Mouse (Mus musculus): ENCODE data around the gene Tmprss9. TPM values are rescaled to one million over a fixed set of nuclear protein-coding genes. Genes with fewer than 3 reads are reported as not detected.

The Tmprss9 gene
- total RNA-seq, 2 experiments from 2014 or later, result not detected

DNA sequence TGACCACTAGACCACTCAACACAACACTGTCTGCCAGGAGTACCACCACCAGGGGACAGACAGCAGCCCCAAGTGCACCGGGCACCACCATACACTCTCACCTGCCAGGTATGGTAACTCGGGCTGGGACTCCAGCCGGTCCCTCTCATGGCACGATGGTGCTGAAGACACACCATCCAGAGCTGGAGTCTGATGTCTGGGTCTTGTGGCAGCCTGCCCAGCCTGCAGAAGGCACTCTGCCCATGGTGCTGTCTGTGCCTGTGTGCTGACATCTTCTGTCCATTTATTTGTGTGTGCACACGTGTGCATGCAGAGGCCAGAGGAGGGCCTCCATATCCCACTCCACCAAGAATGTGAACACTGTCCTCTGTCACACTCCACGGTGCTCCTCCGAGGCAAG is 23.5 kb downstream of the Tmprss9 start:
- DNase-seq, result no peak

DNA sequence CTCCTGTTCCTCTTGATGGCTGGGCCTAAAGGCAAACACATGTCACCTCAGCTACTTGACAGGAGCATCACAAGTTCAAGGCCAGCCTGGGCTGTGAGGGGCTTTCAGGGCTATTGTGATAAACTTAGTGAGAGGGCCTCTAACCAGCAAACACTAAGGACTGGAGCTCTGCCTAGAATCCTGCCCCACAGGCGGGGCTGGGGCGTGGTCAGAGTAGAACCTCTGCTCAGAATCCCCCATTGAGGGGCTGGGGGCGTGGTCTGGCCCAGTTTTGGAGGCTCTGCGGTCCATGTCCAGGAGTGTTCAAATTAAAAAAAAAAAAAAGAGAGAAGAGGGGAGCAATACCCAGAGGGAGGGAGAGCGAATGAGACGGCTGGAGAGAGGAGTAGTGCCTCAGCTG is 24.0 kb downstream of the Tmprss9 start:
- DNase-seq, result no peak

DNA sequence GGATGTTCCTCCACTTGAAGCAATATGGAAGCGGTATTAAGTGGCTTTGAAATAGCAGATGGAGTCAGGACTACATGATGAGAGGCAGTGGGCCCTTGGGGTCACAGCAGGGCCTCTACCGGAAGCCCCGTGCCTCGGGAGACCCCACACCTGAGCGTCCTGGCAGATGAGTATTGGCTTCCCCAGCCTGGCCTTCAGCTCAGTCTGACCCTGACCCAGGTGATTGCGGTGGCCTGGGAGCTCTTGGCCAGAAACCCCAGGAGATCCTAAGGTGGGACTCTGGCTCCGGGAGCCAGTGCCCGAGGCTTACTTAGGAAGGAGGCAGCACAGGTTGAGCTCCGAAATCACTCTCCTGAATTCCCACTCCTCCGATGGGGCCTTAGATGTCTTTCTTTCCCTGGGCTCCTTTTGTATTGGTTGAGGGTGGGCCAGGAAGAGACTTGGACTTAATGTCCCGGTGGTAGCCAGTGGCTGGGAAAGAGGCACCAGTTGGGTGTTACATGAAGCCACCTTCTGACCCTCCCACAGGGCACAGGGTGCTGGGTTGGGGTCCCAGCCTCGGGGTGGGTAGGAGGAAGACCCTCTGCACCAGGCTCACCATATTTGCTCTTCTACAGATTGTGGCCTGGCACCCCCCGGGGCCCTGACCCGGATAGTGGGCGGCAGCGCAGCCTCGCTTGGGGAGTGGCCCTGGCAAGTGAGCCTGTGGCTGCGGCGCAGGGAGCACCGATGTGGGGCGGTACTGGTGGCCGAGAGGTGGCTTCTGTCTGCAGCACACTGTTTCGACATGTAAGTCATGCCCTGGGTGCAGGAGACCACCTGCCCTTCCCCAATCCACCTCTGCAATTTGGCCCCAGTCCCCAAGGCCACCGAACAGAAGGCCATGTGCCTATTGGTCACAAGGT is 25.2 kb downstream of the Tmprss9 start:
- DNase-seq, result no peak

DNA sequence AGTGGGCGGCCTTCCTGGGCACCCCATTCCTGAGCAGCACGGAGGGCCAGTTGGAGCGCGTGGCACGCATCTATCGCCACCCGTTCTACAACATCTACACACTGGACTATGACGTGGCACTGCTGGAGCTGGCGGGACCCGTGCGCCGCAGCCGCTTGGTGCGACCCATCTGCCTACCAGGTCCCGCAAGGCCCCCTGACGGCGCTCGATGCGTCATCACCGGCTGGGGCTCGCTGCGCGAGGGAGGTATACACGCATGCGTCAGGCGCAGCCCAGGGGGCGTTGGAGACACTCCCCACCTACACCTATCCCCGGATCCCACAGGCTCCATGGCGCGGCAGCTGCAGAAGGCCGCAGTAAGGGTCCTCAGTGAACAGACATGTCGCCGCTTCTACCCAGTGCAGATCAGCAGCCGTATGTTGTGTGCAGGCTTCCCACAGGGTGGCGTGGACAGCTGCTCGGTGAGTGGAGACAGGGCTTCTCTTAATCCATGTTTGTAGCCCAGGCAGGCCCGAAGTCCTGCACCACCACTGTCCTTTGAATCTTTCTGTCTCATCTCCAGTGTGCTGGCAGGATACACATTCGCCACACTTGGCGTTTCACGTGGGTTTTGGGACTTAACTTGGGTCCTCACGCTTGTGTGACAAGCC is 26.3 kb downstream of the Tmprss9 start:
- DNase-seq, result no peak

DNA sequence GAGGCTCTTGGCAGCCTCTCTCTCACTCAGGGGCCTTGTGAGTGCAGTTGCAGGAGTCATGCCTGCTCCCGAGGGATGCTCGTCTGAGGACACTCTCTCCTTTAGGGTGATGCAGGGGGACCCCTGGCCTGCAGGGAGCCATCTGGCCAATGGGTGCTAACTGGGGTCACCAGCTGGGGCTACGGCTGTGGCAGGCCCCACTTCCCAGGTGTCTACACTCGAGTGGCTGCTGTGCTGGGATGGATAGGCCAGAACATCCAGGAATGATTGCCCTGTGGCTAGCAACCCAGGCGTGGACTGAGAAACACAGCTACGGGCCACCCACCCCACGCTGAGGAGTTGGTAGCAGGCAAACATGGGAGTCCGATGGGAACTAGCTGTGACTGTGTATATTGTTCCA is 27.4 kb downstream of the Tmprss9 start:
- no peak for DNase-seq

DNA sequence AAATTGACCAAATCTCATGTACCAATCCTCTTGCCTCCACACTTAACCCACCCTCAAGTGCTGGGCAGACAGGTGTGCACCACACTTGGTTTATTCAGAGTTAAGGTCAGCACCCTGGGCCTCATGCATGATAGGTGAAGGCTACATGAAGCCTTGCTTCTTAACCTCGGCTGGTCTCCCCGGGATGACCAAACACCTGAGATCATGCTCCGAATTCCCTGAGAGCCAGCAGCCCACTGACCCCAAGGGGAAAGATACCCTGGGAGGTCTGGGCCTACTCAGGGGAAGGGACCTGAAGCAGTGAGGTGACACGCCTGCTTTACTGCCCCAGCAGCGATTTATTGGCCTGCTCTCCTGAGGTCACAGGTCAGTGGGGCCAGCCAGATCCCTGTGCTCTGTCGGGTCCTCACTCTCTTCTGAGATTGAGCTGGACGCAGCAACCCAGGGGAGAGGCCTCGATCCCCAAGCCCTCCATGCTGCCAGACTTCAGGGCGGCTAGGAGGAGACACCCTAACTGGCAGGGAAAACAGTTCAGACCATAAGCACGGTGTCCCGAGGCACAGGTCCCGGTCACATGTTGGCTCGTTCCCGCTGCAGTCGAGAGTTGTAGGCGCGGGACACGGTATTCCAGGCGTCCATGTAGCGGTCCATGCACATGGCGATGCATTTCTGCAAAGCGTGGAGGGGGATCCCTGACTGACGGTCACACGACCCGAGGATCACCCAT is 28.1 kb downstream of the Tmprss9 start:
- DNase-seq, result no peak

DNA sequence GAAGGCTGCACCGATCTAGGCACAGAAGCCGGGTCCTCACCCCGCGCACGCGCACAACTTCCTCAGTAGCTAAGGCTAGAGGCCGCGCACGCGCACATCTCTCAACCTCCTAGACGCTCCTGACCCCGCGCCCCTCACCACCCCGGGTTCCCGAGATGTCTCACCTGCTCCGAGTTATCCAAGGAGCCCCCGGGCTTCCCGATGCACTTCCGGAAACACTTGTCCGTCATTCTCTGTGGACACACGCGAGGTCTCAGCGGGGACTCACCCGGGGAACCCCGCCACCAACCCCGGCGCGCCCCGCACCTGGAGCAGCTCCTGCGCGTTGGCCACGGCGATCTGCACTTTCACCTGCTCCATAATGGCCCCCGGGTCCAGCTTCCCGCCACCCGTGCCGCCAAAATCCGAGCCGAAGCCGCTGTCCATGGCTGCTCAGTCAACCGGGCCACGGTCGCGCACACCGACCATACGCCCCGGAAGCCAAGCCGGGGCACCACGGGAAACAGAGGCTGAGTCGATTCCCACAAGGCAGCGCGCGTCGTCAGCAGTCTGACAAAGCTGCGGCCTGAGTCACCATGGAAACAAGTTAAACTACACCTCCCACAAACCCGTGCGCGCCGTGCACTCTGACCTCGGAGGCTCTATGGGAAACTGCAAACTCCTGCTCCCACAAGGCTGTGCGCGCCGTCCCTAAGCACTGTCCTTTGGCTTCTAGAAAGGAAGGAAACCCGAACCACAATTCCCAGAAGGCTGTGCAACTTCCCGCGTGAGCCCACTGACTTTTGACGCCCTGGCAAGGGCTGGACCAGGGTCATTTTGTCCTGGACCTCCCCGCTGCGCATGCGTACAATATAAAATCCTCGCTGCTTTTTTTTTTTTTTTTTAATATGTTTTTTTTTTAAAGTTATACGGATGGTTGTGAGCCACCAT is 28.9 kb downstream of the Tmprss9 start, which contains the start of gene Timm13:
Timm13 (minus strand) TSS at position 652 of the 930 bp plus-strand sequence.
- DNase-seq, result peak; percentile 96

DNA sequence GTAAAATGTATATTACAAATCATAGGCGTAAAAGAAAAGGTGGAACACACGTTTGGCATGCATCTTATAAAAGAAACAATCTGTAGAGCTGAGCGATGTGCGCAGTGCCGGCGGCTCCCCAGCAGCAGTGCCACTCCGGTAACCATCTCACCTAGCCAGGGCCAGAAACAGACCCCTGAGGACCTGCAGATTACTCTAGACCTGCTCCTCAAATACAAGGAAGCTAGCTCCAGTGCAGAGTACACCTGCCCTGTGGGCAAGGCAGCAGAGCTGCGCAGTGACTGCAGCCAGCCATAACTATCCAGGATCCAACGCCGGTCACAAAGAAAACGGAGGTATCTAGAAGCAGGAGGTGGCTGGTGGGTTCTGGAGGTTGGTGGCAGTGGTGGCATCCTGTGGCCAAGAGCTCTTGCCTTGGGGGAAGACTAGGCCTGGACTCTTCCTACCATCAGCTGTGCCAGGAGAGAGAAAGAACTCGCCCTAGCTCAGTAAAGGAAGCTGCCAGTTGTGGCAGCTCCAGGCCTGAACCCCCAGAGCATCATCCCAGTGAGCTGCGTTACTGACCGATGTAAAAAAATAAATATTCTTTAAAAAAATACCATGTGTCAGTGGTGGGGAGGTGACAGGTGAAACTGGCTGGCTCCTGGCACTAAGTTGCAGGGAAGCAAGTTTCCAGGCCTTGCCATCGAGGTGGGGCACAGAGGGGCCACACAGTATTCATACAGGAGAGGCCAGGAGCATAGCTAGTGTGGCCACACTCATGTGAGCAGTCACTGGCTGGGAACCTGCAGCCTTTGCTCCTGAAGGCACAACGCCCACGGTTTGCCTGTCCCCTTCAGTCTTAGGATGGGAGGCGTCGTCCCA is 30.0 kb downstream of the Tmprss9 start:
- no peak for DNase-seq

DNA sequence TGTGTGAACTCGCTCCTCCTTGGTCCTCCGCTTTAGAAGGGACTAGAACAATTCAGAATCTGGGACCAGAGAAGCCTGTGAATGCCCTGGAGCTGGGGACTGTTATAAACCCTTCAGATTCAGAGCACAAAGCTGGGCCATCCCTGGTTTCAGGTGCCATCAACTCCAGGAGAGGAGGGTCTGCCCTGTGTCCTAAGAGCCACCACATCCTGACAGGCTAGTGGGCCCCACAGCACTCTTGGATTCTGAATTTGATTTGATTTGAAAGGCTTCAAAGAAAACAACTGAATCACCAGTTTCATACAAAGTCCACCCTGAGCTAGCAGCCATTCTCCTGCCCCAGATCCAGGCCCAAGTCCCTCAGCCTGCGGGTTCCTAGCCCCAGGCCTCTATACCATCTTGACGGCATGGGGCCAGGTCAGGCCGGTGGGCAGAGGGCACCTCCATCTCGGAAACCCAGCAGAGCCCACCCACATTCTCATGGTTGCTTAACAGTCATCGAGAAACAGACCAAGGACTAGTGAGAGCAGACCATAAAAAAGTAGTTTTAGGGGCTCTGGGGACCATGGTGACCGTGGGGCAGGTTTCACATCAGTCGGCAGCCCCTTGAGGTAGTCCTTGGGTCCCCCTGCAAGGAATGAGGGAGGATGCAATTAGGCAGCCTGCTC is 30.8 kb downstream of the Tmprss9 start:
- DNase-seq, result no peak

DNA sequence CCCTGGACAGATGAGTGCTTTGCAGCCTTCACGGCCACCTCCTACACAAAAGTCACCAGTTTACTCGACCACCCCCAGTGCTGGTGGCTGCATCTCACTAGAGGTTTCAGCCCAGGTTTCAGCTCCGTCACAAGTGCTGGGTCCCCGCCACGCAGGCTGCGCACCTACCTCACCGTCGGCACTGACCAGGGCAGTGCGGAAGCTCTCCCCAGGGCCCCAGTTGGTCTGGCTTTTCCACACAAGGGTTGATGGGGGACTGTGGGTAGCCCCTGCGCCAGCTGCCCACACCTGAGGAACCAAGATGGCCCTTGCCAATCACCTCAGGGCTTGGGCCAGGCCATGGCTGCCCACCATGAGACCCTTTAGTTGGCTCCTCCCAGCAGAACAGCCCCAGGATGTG is 31.6 kb downstream of the Tmprss9 start:
- no peak for DNase-seq

DNA sequence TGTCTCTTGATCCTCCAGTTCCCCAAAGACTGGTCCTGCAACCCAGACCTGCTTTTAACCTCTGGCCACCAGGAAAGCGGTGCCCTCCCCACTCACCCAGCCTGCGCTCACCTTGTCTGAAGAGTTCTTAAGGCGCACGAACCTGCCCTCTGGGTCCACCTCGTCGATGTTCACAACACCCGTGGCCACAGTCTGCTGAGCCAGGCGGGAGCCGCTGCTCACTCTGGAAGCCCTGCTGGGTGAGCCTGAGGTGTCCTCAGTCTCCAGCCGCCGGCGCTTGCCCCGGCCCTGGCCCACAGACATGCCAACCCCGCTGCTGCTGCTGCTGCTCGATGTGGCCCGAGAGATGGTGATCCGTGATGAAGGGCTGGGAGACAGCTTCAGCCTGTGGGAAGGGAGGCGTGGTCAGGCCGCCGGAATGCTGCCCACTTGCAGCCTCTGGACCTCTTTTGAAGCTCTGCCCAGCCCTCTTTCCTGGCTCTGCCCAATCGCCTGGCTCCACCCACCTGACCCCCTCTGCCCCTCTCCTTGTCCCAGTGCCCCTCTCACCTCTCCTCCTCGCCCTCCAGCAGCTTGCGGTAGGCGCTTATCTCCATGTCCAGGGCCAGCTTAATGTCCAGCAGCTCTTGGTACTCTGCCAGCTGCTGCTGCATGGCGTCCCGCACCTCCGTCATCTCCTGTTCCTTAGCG is 32.5 kb downstream of the Tmprss9 start:
- DNase-seq, result no peak

DNA sequence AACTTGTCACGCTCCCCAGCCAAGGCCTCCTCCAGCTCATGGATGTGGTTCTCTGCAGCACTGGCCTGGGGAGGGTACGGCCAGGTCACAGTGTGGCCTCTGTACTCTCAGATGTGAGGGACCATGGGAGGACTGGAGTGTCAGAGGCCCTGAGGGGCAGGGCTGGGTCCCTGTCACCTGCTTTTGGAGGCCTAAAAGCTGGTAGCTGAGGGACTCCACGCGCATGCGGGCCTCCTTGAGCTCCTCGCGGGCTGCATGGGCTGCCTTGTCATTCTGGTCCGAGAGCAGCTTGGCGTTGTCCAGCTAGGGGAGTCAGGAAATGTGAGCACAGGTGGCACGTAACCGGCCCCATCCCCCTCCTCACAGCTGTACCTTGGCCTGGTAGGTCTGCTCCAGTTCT is 33.1 kb downstream of the Tmprss9 start:
- DNase-seq, result no peak

DNA sequence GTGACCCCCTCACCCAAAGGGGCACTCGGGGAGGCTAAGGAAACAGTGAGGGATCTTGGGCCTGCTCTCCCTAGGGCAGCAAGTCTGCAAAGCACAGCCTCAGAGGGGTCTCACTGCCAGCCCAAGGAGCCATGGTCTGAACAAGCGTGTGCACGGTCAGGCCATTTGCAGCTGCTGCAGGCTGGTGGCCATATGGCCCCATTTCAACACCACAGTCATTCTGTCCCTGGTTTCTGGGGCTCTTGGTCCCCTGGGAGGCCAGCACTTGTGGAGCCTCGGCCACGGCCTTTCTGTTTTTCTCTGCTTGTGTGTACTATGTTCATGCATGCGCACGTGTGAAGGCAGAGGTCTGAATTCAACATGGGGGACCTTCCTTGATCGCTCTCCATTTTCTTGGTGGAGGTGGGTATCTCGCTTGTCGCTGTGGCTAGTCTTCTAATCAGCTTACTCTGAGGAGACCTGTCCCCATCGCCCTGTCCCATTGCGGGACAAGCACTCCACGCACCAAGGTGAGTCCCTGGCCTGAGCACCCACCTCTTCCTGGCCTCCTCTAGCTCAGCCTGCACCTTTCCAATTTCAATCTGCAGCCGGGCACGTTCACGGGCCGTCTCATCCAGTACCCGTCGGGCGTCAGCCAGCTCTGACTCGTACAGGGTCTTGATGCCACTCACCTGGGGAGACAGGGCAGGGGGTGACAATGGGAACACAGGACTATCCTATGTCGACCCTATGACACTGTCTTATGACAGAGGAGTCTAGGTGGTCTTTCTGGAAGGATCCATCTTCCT is 37.9 kb downstream of the Tmprss9 start:
- DNase-seq, result no peak

DNA sequence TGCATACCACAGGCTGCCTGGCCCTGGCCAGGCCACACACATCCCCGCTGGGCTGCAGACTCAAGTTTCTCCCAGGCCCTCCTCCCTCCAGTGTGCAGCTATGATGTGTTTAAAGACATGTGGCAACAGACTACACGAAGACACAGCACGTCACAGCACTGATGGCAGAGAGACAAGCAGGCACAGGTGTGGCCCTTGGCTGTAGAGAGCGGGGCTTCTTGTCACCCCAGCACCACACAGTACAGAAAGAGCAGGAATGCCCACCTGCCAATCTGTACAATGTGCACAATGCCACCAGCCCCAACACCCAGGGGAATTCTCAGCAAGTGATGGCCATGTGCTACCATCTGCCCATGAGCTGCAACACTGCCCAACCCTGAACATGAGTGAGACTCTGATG is 39.7 kb downstream of the Tmprss9 start:
- DNase-seq, result no peak

DNA sequence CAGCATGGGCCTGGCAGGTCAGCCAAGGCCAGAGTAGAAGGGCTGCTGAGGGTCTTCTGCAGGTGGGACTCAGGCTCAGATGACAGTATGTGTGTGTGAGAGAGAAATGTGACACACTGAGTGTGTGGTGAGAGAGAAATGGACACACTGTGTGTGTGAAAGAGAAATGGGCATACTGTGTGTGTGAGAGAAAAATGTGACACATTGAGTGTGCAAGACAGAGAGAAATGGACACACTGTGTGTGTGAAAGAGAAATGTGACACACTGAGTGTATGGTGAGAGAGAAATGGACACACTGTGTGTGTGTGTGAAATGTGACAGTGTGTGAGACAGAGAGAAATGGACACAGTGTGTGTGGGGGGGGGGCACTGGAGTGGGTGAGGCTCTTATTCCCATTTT is 40.2 kb downstream of the Tmprss9 start:
- no peak for DNase-seq

DNA sequence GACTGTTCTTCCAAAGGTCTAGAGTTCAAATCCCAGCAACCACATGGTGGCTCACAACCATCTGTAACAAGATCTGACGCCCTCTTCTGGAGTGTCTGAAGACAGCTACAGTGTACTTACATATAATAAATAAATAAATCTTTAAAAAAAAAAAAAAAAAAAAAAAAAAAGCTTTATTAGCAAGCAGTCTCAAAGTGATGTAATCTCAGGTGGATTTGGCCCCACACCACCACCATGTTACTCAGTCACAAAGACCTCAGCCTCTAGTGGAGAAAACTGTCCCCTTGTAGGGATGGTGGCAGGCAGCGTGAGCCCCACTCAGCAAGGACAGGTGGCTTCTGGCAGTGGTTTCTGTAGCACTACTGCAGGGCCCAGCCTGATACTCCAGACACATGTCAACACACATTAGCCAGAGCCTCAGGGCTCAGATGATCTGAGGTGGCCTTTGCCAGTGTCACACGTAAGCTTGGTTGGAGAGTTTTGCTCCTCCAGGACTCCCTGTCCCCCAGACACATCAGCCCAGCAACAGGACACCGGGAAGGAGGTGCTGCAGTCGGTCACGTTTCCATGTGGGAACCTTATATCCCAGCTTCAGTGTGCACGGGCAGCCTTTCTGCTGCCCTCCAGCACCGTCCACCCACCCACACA is 41.8 kb downstream of the Tmprss9 start:
- DNase-seq, result no peak

DNA sequence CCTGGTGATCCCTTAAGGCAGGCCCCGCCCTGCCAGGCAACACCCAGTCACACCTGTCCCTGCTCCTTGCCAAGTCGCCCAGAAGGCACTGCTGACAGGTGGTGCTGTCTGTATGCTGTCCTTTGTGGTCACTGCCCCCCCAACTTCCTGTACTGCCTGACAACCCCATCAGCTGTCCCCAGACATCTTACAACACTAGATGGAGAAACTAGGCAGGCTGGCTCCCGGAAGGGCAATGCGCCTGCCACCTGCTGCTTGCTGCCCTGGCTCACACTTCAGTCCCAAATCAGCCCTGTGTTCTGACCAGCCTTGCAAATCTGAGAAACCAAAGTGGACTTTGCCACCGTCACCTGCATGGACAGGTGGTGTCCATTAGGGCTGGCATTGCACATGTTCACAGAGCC is 42.6 kb downstream of the Tmprss9 start:
- no peak for DNase-seq

DNA sequence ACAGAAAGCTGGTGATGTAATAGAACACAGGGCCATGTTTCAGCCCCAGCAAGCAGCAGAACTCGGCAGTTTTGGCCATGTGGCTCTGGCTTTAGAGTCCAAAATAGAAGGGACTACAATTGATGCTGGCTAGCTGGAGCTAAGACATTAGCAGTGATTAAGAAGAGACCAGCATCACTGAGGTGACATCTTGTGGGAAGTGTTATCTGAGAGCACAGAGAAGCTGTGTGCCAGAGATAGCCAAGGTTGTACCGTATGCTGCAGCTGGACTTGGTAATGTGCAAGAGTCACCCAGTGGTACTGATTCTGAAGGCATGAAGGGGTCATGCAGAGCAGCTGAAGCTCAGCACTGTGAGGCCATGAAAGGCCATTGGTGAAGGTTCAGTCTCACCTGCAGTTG is 43.6 kb downstream of the Tmprss9 start:
- DNase-seq, result no peak

DNA sequence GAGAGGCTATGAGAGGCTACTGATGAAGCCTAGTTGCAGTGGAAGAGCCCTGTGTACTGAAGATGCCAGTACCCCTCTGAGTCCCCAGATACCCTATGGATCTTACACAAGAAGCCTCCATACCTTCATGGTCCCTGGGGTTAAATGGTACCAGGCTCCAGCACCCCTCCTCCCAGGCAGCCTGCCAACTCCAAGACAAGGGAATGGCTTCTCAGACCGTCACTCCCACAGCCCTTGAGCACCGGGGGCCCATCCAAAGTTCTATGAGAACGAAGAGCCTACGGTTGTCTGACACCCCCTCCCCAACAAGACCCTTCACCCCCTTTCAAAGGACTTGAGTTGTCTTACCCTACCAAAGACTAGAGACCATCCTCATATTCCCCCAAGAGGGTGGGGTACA is 44.1 kb downstream of the Tmprss9 start:
- no peak for DNase-seq

Data from heart, postnatal 4 days (tissue).